Mouse (Mus musculus) small intestine, adult 2 months (tissue): Measurements from ENCODE around the gene 1700030J22Rik. TPM values are rescaled to one million over a fixed set of nuclear protein-coding genes. Genes with fewer than 3 reads are reported as not detected.

ENCODE experiments used
- H3K27ac ChIP-seq: fragments of 200-500 bp; 2 replicates; pipeline ENCODE4 v1.5.1; 2012; ENCODE audit warnings: low read depth, low read length, control low read depth, inconsistent platforms; ENCODE audit not compliant: insufficient read depth
- H3K27me3 ChIP-seq: fragments of 200-500 bp; 2 replicates; pipeline ENCODE4 v1.6.1; 2012; ENCODE audit warnings: mild to moderate bottlenecking, moderate library complexity, low read length, inconsistent platforms; ENCODE audit not compliant: control insufficient read depth, insufficient read depth
- H3K36me3 ChIP-seq: fragments of 200-500 bp; 2 replicates; pipeline ENCODE4 v1.6.1; 2012; ENCODE audit warnings: mild to moderate bottlenecking, low read length, control low read depth, inconsistent platforms; ENCODE audit not compliant: control insufficient read depth, insufficient read depth
- H3K4me1 ChIP-seq: fragments of 200-500 bp; 2 replicates; pipeline ENCODE4 v1.6.1; 2012; ENCODE audit warnings: low read length, inconsistent platforms, mixed read lengths; ENCODE audit not compliant: control insufficient read depth, insufficient read depth, insufficient read length
- H3K4me3 ChIP-seq: fragments of 200-500 bp; 2 replicates; pipeline ENCODE4 v1.5.1; 2012; ENCODE audit warnings: low read depth, mild to moderate bottlenecking, control low read depth, inconsistent platforms, low read length, moderate library complexity
- CTCF ChIP-seq: fragments of 200-500 bp; IDR thresholded peaks from 2 replicates; pipeline ENCODE4 v1.5.1; 2012; ENCODE audit warnings: low read depth, mild to moderate bottlenecking, control low read depth, inconsistent platforms, low read length, moderate library complexity, mixed read lengths; ENCODE audit not compliant: insufficient replicate concordance, insufficient read length; ENCODE audit errors: extremely low read depth
- POLR2A ChIP-seq: fragments of 200-500 bp; IDR thresholded peaks from 2 replicates; pipeline ENCODE4 v1.6.1; 2012; ENCODE audit warnings: low read depth, mild to moderate bottlenecking, control low read depth, inconsistent platforms, low read length, moderate library complexity
- WGBS: fragments of 180-500 bp; shearing (Covaris S2); methylation state at CpG from one replicate; pipeline ENCODE4 v1.1.7; 2018; 5-methylcytosine and 5-hydroxymethylcytosine counted together
- polyA plus RNA-seq: library from polyadenylated mRNA; depleted of rRNA; stranded (reverse); fragments of >200 nt; gene quantifications from 2 replicates; pipeline ENCODE4 v1.2.3, GENCODE M21; 2012

The 1700030J22Rik gene
- polyA plus RNA-seq, 1 experiment = 0.16 TPM

- Histone ChIP-seq H3K36me3 (no peaks in the 10 kb centered on the region), H3K4me1 (no peaks in the 10 kb centered on the region), H3K27ac (no peak overlapping the region), H3K27me3 (no peaks in the 10 kb centered on the region), H3K4me3 (no peak overlapping the region)
- 76% methylated on average over 9 of the region's 9 CpGs for WGBS
- TF ChIP-seq POLR2A (no peak), CTCF (no peak)
These were observed 32.6 kb upstream of the 1700030J22Rik start for GRCm38 (mm10) chr8:117011366-117011765.

- TF ChIP-seq POLR2A (no peak), CTCF (no peak)
- no peaks in the 10 kb centered on the region for H3K36me3 ChIP-seq
- H3K27ac ChIP-seq = no peak overlapping the region
- 53% methylated on average over 11 of the region's 11 CpGs for WGBS
- peaks cover 6% of the 10 kb centered on the region for H3K4me1 ChIP-seq
- H3K27me3 ChIP-seq = no peaks in the 10 kb centered on the region
- peak overlapping the region; percentile 62 for H3K4me3 ChIP-seq
These were observed 15.4 kb upstream of the 1700030J22Rik start for GRCm38 (mm10) chr8:116994016-116994716.

GRCm38 (mm10) chr8:116993095-116993867, 14.5 kb upstream of the 1700030J22Rik start, which contains the start of gene Gcsh:
Gene Gcsh, minus strand, starts transcription at chr8:116993537.
- Histone ChIP-seq H3K4me1 (peaks cover 6% of the 10 kb centered on the region), H3K36me3 (0 out of 2 replicates have a peak, but pooled peaks cover 2% of the 10 kb centered on the region), H3K27ac (peak within 1 kb of the TSS; percentile 84), H3K27me3 (no peaks in the 10 kb centered on the region), H3K4me3 (peak within 1 kb of the TSS; percentile 87)
- WGBS = under 1% methylated on average over 56 of the region's 56 CpGs
- TF ChIP-seq POLR2A (peak; percentile 56; the same call in 1 of the 2 replicates), CTCF (no peak)

GRCm38 (mm10) chr8:116992176-116992971, 13.6 kb upstream of the 1700030J22Rik start:
- H3K36me3 ChIP-seq = peaks cover 3% of the 10 kb centered on the region; the same call in 1 of the 2 replicates
- WGBS = 3% methylated on average over 23 of the region's 23 CpGs
- TF ChIP-seq CTCF (no peak), POLR2A (no peak)
- H3K27me3 ChIP-seq = no peaks in the 10 kb centered on the region
- H3K4me1 ChIP-seq = peaks cover 6% of the 10 kb centered on the region
- H3K27ac ChIP-seq = peak overlapping the region; percentile 84
- H3K4me3 ChIP-seq = peak overlapping the region; percentile 87

- Histone ChIP-seq H3K4me3 (no peak overlapping the region), H3K27ac (no peak overlapping the region)
These were observed 12.5 kb upstream of the 1700030J22Rik start for GRCm38 (mm10) chr8:116991241-116991640.

GRCm38 (mm10) chr8:116989842-116990241, 11.1 kb upstream of the 1700030J22Rik start:
- TF ChIP-seq POLR2A = no peak
- TF ChIP-seq CTCF = no peak
- no peak overlapping the region for H3K4me3 ChIP-seq
- H3K4me1 ChIP-seq = peaks cover 6% of the 10 kb centered on the region
- WGBS = over 99% methylated on average over 3 of the region's 3 CpGs
- no peak overlapping the region for H3K27ac ChIP-seq
- H3K27me3 ChIP-seq = no peaks in the 10 kb centered on the region
- H3K36me3 ChIP-seq = peaks cover 18% of the 10 kb centered on the region

More at GRCm38 (mm10) chr8:116991241-116991640, 12.5 kb upstream of the 1700030J22Rik start:
- Histone ChIP-seq H3K27me3 (no peaks in the 10 kb centered on the region), H3K4me1 (peaks cover 6% of the 10 kb centered on the region), H3K36me3 (peaks cover 14% of the 10 kb centered on the region)
- no peak for TF ChIP-seq CTCF
- TF ChIP-seq POLR2A = no peak
- whole genome bisulfite sequencing = 84% methylated on average over 8 of the region's 8 CpGs
